Mouse (Mus musculus) spleen, embryonic (tissue): ENCODE results near the gene Gm28230.

Experiments used
- CTCF ChIA-PET: fragments of 350-600 bp; sonication (Branson Sonifier 250); formaldehyde crosslinking; loops from one replicate; lab custom pipeline; 2022; lab: Charles Lee

The Gm28230 gene

DNA sequence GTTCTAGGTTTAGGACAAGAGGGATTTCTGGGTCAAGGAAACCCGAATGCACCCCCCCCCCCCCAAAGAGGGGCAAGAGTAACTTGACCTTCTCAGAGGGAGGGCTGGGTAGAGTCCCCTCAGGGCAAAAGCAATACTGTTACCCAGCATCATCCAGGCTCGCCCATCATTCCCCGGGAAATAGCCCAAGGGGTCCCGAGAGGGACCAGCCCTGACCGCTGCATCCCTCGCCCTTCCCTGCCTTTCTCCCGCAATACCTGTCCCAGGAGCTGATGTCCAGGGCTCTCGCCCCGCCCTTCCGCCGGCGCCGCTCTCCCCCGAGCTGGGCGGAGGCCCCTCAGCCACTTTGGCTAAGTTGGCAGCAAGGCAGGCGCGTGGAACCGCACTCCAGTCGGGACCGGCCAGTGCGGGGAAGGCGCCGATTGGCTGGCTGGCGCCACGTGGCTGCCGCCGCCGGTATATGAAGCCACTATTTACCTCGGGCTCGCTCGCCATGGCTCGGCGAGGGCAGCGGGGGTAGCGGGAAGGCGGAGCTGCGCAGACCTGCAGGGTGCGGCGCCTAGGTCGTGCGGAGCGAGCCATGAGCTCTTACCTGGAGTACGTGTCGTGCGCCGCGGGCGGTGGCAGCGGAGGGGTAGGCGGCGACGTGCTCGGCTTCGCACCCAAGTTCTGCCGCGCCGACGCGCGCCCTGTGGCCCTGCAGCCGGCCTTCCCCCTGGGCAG, 36.2 kb downstream of the Gm28230 start, which contains the start of gene Hoxd1:
Hoxd1 (plus strand) TSS at position 459 of the 723 bp plus-strand sequence.
- CTCF ChIA-PET, result no interaction called here

DNA sequence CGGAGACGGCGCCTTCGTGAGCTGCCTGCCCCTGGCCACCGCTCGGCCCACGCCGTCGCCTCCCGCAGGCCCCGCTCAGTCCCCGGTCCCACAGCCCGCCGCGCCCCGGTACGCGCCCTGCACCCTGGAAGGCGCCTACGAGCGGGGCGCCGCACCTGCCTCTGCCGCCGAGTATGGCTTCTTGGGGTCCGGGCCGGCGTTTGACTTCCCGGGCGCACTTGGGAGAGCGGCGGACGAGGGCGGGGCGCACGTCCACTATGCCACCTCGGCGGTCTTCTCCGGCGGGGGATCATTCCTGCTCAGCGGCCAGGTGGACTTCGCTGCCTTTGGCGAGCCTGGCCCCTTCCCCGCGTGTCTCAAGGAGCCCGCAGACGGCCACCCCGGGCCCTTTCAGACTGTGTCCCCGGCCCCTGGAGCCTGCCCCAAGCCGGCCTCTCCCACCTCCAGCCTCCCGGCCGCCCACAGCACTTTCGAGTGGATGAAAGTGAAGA, 36.8 kb downstream of the Gm28230 start:
- CTCF ChIA-PET, result no interaction called here

DNA sequence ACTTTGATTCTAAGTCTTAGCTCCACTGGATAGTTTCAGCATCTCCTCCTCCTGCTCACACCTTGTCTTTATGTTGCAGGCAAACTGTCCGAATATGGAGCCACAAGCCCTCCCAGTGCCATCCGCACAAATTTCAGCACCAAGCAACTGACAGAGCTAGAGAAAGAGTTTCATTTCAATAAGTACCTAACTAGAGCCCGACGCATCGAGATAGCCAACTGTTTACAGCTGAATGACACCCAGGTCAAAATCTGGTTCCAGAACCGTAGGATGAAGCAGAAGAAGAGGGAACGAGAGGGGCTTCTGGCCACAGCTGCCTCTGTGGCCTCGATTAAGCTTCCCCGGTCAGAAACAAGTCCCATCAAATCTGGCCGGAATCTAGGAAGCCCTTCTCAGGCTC, 37.4 kb downstream of the Gm28230 start:
- CTCF ChIA-PET, result interaction anchor here (0.6 kb wide), 1 partner anchor 355 kb away, joined by 3 read pairs; no protein-coding TSS in a partner anchor

DNA sequence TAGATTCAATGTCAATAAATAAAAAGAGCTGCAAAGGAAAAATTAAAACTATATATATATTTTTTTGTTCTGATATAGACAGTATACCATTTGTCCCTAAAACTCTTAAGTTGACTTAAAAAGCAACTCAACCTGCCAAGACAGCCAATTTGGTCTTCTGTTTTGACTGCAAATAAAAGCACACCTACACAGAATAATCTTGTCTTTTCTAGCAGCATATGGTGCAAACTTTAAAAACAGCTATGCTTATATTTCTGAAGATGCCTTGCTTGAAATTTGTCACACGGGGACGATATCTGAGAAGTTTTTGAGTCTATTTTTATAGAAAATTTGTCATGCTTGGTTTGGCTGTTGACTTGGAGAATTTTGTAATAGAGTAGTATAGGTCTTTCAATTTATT, 47.8 kb downstream of the Gm28230 start:
- CTCF ChIA-PET, result no interaction called here

DNA sequence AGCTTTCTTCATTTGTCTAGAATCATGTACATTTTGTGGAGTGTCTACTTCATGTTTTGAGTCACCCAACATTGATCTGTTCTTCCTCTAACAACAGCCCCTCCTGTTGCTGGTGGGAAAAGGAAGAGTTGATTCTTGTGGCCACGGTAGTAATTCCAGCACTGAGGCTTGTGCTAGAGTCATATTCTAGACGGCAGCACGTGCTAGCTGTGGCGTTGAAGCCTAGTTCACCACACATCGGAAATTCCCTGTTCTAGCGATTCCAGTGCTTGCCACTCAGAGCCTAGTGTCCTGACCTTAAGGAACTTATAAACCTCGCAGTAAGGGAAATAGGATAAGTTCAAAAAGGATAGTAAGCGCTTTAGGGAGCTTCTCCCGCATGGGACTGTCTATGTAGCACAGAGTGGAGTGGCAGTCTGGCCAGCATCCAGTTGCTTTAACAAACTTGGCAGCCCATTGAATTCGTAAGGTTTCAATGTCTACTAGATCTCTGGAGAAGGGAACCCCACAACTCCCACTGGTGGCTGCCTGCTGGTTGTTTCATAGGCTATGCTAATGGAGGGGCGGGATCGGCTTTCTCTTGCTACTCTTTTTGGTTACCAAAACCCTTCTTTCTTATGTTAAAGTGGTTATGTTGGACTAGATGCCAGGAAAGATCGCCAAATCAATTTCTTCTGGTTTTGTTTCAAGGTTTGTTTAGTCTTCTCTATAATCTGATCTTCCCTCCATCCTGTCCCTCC, 51.2 kb downstream of the Gm28230 start:
- CTCF ChIA-PET, result no interaction called here

DNA sequence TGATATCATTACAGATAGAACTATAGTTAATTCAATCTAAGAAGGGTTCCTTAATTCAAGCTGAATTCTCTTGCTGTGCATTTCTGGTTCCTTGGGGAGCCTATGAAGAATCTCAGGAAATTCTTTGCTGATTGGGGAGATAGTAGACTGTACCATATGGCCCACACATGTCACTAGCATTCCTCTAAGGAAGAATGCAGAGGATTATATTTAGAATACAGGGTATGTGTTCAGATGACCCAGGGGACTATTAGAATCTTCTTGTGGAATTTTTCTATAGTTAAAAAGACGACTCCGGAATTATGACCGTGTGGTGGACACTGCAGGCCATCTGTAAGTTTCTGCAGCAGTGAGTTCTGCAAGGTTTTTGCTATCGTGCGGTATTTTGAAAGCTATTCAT, 54.9 kb downstream of the Gm28230 start:
- CTCF ChIA-PET, result no interaction called here

DNA sequence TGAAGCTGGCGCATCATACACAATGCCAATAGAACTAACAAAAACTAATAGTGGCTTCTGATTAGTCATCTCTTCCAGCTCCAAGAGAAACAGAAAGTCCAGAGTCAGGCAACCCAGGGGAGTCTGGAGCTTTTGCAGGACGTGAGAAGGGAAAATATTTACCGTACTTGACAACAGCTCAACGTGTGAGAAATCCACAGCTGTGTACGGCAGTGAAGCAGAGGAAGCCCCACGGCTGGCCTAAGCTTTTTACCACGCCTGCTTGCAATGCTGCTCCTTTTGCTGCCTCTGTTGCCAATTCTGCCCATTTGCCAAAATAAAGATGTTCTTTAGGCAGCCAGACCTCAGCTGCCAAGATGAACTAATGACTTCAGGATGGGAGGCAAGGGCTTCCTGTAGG, 69.0 kb downstream of the Gm28230 start:
- CTCF ChIA-PET, result no interaction called here
